Mouse (Mus musculus) right cerebral cortex, postnatal 25 days (tissue): Measurements from ENCODE around the gene Elovl3.
A peak's percentile ranks its signal among the peaks of the same experiment; 100 is the strongest.
"Not testable (repeated sequence)": the region's sequence is repeated elsewhere in the genome, so short reads cannot be mapped to it uniquely, and the experiment has no call there.

Experiments used
- DNase-seq: peaks from one replicate; pipeline ENCODE4 v3.0.0; 2022

Gene Elovl3

DNA sequence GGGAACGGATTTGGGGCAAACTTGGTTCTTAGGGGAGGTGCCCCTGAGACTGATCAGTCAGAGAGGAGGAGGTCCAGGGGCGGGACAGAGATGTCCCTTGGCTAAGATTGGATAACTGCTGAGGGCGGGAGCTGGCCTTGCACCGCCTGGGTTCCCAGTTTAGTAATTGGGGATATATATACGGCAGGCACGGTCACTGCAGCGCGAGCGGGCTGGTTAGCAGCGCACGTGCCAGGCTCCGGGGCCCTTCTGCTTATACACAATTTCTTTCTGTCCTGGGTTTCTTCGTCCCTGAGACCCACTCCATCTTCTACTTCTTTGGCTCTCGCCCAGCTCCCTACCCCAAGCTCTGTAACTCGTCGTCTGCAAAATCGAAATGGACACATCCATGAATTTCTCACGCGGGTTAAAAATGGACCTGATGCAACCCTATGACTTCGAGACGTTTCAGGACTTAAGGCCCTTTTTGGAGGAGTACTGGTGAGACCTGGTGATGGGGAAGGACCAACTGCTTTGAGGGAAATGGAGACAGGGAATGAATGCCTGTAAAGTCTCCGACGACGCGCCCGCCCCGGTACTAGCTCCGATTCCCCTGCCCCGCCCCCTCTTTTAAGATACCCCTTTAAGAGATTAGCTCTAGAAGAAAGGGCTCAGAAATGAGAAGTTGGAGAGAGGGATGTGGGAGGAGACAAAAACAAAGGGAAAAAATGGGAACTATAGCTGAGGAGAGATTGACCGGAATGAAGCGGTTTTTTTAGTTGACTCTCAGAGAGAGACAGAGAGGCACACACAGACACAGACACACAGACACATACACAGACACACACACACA, at the start of gene Elovl3:
TSS of gene Elovl3 (plus strand) at position 204 of the 832 bp plus-strand sequence.
- DNase-seq = no peak

GRCm38 (mm10) chr19:46085185-46085584, 46.5 kb upstream of the Elovl3 start:
- DNase-seq = no peak

DNA sequence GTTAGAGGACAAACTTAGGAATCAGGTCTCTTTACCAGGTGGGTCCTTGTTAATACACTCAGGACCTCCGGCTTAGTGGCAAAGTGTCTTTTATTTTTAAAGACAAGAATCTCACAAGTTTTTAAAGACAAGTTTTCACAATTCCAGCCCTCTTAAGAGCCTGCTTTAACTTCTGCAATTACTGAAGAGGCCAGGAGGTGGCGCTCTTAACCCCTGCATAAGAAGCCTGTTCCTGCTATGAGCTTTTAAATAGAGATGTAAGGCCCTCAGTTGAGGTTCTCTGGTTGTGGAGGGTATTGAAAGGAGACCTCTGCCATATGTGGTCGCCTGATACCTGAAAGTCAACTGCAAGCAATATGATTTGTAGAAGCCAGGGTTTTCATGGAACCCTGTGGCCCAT, 45.4 kb upstream of the Elovl3 start:
- DNase-seq = peak; percentile 30

- no peak for DNase-seq
These were observed 43.8 kb upstream of the Elovl3 start for GRCm38 (mm10) chr19:46087871-46088270.

DNA sequence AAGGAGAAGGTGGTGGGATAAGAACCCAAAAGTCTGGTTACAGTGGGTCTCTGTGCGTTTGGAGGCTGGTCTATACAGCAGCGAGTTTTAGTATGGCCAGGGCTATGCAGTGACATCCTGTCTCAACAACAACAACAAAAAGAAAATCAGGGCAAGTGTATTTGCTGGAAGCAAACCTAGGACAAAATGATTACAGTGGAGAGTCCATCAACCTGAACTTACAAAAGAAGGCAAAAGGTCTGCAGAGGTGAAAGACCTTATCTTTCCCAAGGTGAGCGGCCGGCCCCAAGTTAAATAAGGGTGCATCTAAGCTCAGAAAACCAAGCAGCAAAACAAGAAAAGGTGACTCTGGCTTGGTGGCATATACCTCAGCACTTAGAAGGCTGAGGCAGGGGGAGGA, 40.1 kb upstream of the Elovl3 start:
- no peak for DNase-seq

GRCm38 (mm10) chr19:46094144-46094543, 37.6 kb upstream of the Elovl3 start:
- DNase-seq = no peak

DNA sequence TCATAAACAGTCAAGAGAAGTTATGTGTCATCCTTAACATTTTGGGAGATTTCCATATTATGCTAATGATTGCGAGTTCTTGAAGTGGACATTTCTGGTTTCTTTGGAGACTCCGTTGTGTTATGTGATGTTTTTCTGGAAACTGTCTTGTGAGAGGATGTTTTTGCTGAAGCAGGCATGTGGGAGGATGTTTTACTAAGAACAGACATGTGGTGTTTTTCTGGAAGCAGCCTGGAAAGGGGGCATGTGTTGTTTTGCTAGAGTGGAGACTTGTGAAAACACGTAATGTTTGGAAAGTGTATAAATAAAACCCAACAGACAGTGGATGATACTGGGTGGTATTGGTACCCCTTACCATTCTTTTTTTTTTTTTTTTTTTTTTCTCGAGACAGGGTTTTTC, 36.4 kb upstream of the Elovl3 start:
- DNase-seq = no peak

- no peak for DNase-seq
These were observed 35.3 kb upstream of the Elovl3 start for GRCm38 (mm10) chr19:46096396-46096795.

DNA sequence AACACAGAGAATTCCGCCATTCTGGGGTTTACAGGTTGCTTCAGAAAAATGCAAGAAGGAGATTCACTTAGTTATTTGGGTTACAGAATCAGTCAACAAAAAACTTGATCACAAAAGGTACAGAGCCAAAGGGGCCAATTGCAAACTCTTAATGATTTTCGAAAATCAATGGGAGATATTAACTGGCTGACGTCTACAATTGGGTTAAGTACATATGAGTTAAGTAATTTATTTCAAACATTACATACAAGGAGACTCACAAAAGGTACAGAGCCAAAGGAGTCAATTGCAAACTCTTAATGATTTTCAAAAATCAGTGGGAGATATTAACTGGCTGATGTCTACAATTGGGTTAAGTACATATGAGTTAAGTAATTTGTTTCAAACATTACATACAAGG, 32.1 kb upstream of the Elovl3 start:
- no peak for DNase-seq

GRCm38 (mm10) chr19:46103437-46104186, 28.1 kb upstream of the Elovl3 start:
- DNase-seq = no peak

DNA sequence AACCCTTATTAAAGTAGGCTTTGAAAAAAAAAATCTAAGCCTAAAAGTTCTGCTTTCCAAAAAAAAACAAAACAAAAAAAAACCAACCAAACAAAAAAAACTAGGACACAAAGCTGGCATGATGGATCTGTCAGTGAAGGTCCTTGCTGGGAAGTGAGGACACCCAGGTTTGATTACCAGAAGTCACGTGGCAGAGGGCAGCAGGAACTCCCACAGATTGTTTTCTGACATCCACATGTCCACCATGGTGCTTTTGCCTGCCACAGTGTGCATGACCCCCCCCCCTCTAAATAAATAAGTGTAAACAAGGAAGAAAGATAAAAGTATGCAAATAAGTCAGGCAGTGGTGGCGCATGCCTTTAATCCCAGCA, 27.5 kb upstream of the Elovl3 start:
- DNase-seq = no peak

DNA sequence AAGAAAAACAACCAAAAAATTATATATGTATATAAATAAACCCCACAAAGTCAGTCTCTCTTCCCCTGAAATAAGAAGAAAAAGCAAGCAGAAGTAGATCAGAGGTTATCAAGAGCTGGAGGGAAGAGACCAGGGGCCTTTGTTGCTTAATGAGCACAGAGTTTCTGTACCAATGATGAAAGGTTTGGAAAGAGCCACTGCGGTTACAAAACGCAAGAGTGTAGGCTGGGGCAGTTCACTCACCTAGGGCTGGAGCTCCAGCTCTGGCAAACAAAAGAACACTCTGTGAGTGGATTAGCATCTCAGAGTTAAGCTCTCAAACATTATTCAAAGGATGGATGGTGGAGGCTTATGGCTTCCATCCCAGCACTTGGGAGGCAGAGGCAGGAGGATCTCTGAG, 21.5 kb upstream of the Elovl3 start:
- DNase-seq = no peak

DNA sequence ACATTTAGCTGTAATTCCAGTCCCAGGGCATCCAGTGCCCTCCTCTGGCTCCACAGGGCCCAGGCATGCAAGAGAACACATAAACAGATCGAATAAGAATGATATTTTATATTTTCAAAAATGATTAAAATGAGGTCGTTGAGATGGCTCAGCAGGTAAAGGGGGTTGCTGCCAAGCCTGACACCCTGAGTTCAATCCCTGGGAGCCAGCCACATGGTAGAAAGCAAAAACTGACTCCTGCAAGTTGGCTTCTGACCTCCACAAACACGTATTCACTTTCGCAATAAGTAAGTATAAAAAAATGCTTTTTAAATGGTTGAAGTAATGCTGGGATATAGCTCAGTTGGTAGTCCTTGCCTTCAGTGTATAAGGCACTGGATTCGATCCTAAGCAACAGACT, 20.9 kb upstream of the Elovl3 start:
- DNase-seq = no peak

DNA sequence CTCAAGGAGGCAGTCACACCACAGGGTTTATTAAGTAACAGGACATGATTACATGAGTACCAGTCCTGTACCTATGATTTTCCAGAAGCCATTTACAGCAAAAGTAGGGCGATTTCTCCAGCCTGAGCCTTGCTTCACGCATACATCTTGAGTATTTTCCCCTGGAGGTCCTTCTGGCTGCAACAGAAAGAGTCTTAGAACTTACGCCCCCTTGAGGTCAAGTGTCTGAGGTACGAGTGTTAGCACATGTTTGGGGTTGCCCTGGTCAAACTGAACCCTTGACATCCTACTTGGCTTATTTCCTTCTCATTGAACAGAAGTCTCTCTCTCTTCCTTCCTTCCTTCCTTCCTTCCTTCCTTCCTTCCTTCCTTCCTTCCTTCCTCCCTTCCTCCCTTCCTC, 17.1 kb upstream of the Elovl3 start:
- no peak for DNase-seq

DNA sequence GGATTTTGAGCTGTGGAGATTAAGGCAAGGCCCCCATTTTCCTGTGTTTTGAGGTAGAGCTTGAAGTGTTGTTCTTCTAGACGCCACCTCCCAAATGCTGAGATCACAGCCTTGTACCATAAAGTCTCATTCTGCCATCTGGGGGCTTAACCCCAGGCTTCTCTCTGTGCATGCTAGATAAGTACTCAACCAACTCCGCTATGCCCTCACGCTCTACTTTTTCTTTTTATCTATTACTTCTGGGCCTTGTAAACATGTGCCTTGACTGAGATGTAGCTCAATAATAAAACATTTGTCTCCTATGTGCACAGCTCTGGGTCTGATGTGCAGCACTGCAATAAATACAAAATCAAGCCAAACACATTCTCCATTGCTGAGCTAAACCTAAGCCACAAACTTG, 12.2 kb upstream of the Elovl3 start:
- no peak for DNase-seq

DNA sequence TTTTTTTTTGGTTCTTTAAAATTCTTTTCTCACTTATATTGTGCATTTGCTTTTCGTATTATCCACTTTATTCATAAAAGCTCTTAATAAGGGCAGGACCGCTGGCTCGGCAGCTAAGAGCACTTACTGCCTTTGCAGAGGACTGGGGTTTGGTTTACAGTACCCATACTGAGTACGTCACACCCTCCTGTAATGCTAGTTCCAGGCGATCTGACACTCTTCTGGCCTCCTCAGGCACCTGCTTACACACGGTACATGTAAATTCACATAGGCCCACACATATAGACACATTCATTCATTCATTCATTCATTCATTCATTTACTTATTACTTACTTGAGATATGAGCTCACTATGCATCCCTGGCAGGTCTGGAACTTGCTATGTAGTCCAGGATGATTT, 10.8 kb upstream of the Elovl3 start:
- no peak for DNase-seq

DNA sequence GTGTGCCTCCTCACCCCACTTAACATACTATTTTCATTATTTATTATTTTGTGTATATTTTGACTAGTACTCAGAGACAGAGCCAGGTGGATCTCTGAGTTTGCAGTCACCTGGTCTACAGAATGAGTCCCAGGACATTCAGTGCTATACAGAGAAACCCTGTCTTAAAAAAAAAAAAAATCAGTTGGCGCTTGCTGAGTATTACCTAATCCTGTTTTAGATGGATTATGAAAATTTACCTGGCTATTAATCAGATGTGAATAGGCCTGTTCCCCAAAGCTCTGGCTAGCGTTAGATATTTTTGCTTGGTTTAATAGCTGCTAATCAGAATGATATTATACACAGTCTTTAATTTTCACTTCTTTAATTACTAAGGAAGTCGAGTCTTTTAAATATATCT, 7.8 kb upstream of the Elovl3 start:
- DNase-seq = no peak

DNA sequence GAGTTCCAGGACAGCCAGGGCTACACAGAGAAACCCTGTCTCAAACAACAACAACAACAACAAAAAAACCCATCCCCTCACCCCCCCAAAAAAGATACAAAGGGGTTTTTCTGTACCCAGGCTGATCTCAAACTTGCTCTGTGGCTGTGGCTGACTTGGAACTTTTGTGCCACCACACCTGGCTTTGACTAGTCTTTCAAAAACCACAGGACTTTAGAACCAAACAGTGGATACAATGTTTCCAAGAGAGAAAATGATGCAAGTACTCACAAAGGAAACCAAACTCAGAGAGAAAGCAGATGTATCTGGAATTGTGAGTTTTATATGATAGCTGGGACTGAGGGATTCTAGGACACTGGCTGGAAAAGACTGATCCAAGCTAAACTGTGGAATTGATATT, 7.0 kb upstream of the Elovl3 start:
- DNase-seq = no peak

- no peak for DNase-seq
These were observed 5.4 kb upstream of the Elovl3 start for GRCm38 (mm10) chr19:46126301-46126700.

GRCm38 (mm10) chr19:46129737-46130136, 2.0 kb upstream of the Elovl3 start:
- DNase-seq = not testable (repeated sequence)

DNA sequence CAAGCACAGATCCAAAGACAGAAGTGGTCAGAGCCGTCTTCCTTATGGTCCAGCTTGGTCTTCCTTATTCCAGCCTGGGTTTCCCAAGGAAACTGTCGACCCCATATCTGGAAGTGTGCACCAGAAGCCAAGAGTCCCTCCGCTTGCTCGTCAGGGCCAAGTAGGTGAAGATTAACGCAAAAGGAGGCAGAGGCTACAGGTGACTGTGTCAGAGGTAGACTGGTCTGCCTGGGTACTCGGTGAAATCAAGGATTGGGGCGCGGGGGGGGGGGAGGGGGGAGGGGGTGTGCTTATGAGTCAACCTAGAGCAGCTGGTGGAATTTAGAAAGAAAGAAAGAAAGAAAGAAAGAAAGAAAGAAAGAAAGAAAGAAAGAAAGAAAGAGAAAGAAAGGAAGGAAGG, 414 bp upstream of the Elovl3 start:
- no peak for DNase-seq

- DNase-seq = no peak
These were observed 880 bp downstream of the Elovl3 start for GRCm38 (mm10) chr19:46132577-46132976.

- peak; percentile 85 for DNase-seq
These were observed 3.6 kb downstream of the Elovl3 start for GRCm38 (mm10) chr19:46135297-46135696.
